Mouse (Mus musculus) mouse embryonic stem cell (cell line): ENCODE measurements around the gene Slfn3.
"Not testable (repeated sequence)": the region's sequence is repeated elsewhere in the genome, so short reads cannot be mapped to it uniquely, and the experiment has no call there.

Source experiments
- in situ Hi-C, 2 experiments: fragments of 300-500 bp; cut with MboI; formaldehyde crosslinking; loops; 1 replicate in 1 of 2; 3 replicates in 1 of 2; pipeline ENCODE4 v1.14.3; 2019 to 2020; ENCODE audit warnings: low sequenced_read_pairs in 2 of 2, low pct_unique_long_range_greater_than_20kb in 1 of 2, mixed read lengths in 1 of 2; ENCODE audit not compliant: unreplicated experiment in 1 of 2

Slfn3 gene

DNA sequence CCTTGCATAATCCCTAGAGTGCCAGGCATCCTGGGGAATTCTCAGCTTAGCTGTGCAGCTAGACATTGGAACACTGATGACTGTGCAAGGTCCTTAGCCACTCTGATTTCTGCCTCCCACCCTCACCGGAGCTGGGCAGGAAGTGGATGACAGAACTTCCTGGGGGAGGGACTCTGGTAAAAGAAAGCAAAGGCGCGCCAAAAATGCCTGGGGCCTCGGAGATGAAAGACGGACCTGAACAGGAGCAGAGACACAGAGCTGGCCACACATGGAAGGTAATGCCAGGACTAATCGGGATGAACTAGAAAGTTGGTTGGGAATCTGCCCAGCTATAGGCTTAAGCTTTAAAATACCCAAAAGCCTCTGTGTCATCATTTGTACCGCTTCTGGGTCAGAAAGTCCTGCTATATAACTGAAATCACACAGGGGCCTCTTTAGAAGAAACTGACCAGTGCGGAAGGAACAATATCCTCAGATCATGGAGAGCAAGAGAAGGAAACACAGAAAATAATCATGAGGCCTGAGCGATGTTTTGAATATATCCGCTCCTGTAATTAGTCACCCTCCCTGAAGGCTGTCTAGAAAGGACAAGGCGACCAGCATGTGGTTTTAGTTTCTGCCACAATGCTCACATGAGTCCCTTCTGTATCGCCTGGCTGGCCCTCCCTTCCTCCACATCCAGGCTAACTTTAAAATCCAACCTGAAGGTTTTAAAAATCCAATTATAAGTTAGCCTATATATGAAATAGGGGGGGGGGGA, at the start of gene Slfn3:
Gene Slfn3, plus strand, starts transcription at position 197 of the 760 bp plus-strand sequence.
- in situ Hi-C loops: loop anchor here (25.0 kb wide), 2 partner anchors 154 to 279 kb away; partner anchors contain the start of genes Nle1 (in 1 of the 2) and Unc45b (in 1 of the 2)

DNA sequence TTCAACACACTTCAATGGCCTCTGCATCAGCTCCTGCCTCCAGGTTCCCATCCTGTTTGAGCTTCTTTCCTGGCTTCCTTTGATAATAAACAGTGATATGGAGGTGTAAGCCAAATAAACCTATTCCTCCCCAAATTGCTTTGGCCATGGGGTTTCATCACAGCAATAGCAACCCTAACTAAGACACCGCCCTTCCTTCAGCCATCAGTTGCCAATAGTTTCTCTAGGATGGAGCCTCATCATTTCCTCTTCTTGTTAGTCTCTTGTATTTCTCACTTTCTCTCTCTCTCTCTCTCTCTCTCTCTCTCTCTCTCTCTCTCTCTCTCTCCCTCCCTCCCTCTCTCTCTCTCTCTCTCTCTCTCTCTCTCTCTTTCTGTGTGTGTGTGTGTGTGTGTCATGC, 42.2 kb upstream of the Slfn3 start:
- in situ Hi-C loops: not testable (repeated sequence)

DNA sequence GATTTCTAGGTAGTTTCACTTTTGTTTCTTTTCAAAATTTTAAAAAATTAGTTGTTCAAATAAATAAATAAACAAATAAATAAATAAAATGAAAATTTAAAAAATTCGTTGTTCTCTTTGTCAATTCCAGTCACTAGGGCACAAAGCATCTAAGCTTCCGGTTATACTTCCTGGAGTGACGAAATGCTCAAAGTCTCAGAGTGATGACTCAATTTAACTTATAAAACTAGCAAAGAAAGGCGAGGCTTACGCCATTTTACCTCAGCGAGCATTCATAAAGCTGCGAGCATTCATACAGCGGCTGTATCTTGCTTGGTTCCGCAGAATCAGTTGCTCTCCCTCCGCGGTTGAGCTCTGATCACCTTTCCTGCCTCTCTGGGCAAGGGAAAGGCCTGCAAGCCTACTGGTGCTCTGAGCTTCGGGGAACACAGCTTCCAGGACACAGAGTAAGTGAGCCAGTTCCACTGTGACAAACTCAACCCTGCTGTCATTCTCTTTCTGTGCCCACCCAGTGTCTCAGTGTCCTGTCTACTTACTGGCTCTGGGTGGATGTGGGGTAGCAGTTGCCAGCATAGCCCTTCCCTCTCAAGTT, 16.1 kb upstream of the Slfn3 start, which contains the start of gene Slfn4:
Gene Slfn4, plus strand, starts transcription at position 239 of the 592 bp plus-strand sequence.
- in situ Hi-C loops: loop anchor here (25.0 kb wide), 2 partner anchors 138 to 263 kb away; partner anchors contain the start of genes Nle1 (in 1 of the 2) and Unc45b (in 1 of the 2)

DNA sequence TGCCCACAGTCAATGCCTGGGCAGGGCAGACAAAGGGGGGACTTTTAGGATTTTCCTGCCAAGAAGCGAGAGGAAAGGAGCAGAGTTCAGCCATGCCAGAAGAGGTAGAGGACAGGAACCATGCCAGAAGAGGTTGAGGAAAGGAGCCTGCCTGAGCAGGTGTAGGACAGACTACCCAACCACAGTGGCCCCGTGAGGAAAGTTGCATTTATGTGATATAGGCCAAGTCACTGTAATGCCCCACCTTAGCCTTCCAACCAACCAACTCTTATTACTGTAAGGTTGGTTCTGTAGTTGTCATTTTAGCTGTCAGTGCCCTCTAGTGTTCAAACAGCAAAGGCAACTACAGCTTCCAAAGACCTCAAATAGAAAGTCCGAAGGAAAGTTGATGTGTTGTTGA, 871 bp downstream of the Slfn3 start:
- in situ Hi-C loops: loop anchor here (25.0 kb wide), 2 partner anchors 155 to 280 kb away; partner anchors contain the start of genes Nle1 (in 1 of the 2) and Unc45b (in 1 of the 2)

DNA sequence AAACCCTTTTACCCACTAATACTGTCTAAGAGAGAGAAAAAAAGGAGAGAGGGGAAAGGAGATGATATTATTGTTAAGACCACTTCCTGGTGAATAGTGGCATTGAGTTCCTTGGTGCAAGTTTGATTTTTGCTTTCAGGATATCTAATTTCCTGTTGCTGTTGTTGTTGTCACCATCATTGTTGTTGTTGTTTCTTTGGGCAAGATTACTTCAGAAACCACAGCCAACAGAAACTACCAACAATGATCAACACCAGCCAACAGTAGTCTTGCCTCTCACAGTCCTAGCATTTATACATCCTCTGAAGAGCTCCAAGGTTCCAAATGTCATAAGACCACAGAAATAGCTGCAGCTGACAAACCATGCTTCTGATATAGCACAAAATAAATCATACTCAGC, 13.9 kb downstream of the Slfn3 start:
- in situ Hi-C loops: loop anchor here (25.0 kb wide), 1 partner anchor 93 kb away; the partner anchor contains the start of gene Slfn1 (in 2 of the 2)

DNA sequence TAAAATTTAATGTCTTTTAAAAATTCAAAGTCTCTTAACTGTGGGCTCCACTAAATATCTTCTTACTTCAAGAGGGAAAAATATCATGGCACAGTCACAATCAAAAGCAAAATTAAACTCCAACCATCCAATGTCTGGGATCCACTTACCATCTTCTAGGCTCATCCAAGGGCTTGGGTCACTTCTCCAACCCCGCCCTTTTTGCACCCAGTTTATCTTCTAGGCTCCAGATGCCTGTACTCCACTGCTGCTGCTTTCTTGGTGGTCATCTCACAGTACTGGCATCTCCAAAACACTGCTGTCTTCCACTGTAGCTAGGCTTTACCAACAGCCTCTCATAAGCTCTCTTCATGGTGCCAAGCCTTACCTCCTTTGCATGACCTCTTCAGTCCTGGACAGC, 25.0 kb downstream of the Slfn3 start:
- in situ Hi-C loops: loop anchor here (25.0 kb wide), 1 partner anchor 104 kb away; the partner anchor contains the start of gene Slfn1 (in 2 of the 2)

DNA sequence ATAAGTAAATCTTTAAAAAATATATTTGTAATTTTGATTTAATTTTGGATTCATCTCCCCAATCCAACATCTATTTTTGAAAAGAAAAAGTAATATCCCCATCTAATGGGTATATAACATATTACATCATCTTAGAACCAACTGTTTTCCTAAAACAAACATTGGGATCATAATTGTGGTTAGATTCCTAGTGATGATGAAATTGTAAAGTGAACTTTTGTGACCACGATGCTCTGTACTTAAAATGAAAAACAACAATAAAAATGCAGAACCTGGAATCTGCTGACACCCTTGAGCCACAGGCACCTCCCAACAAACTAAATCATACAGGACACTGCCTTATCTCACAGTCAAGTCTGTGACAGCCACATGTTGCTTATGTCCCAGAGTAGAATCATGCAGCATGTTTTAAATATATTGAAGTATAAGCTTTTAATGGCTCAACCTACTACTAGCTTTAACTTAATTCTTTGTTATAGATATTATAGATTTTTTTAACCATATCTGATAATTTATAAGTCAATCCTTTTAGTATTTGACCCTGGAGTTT, 30.3 kb downstream of the Slfn3 start:
- in situ Hi-C loops: loop anchor here (25.0 kb wide), 1 partner anchor 109 kb away; the partner anchor contains the start of gene Slfn1 (in 2 of the 2)

DNA sequence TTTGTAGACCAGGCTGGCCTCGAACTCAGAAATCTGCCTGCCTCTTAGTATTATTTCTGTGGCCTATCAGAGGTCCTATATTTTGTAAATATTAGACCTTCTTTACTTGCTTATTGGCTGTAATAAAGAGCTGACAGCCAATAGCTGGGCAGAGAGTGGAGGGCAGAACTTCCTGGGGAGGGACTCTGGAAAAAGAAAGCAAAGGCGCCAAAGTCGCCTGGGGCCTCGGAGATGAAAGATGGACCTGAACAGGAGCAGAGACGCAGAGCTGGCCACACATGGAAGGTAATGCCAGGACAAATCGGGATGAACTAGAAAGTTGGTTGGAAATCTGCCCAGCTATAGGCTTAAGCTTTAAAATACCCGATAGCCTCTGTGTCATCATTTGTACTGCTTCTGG, 32.2 kb downstream of the Slfn3 start:
- in situ Hi-C loops: loop anchor here (25.0 kb wide), 1 partner anchor 111 kb away; the partner anchor contains the start of gene Slfn1 (in 2 of the 2)

DNA sequence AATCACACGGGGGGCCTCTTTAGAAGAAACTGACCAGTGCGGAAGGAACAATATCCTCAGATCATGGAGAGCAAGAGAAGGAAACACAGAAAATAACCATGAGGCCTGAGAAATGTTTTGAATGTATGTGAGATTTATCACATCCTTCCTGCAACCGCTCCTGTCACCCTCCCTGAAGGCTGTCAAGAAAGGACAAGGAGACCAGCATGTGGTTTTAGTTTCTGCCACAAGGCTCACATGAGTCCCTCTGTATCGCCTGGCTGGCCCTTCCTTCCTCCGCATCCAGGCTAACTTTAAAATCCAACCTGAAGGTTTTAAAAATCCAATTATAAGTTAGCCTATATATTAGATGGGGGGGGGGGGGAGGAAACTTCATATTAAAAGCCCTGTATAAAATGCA, 32.7 kb downstream of the Slfn3 start:
- in situ Hi-C loops: loop anchor here (25.0 kb wide), 1 partner anchor 111 kb away; the partner anchor contains the start of gene Slfn1 (in 2 of the 2)

DNA sequence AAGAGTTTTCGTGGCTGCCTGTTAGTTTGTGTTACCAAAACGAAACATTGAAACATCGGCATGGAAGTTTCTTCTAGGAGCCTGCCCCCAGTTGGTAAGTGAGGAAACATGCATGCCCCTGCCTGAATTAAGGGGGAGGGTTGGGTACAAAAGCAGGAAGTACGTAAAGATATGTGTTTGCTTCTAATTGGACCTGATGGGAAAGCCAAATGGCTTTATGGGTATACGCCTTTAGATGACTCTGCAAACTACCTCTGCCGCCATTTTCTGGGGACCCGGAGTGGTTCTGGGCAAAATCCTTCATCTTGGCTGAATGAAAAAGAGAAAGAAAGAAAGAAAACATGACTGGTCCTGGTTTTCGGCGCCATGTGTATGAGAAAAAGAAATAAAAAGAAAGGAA, 33.1 kb downstream of the Slfn3 start:
- in situ Hi-C loops: loop anchor here (25.0 kb wide), 1 partner anchor 112 kb away; the partner anchor contains the start of gene Slfn1 (in 2 of the 2)

DNA sequence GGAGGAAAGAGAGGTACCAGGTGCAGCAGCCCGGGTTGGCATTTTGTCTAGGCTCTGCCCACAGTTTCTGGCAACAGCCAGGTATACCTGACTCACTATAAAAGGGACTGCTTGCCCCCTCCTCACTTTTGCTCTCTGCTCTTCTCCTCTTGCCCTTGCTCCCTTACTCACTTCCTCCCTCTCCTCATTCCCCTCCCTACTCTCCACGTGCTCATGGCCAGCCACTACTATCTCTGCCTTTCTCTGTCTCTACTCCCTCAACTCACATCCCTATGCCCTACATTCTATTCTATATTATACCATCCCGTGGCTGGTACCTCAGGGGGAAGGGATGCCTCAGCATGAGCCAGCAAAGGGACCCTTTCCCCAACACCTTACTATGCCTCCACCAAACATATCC, 33.6 kb downstream of the Slfn3 start:
- in situ Hi-C loops: loop anchor here (25.0 kb wide), 1 partner anchor 112 kb away; the partner anchor contains the start of gene Slfn1 (in 2 of the 2)

DNA sequence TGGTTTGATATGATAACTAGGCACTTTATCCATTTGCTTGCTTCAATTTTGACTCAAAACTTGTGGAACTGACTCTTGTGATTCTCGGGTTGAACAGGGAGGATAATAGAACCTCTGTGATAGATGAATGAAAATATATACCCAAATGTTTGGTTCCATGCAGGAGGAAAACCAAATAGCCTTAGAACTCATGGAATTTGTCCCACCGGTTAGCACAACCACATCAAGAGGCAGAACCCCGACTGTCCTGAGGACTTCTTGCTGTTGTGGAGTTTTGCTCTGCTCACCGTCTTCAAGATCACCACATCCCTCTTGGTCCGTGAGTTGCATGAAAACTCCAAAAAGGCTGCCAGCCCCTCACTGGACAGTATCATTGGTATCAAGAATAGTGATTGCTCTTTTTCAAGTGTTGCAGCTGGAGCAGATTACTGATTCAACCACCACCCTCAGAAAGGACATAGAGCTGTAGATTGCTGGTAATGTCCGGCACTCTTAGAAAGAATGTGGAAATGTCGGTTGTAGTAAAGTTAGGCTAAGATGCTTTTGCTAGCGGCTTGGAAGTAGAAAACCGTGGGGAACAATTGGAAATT, 34.3 kb downstream of the Slfn3 start:
- in situ Hi-C loops: no loop called here

DNA sequence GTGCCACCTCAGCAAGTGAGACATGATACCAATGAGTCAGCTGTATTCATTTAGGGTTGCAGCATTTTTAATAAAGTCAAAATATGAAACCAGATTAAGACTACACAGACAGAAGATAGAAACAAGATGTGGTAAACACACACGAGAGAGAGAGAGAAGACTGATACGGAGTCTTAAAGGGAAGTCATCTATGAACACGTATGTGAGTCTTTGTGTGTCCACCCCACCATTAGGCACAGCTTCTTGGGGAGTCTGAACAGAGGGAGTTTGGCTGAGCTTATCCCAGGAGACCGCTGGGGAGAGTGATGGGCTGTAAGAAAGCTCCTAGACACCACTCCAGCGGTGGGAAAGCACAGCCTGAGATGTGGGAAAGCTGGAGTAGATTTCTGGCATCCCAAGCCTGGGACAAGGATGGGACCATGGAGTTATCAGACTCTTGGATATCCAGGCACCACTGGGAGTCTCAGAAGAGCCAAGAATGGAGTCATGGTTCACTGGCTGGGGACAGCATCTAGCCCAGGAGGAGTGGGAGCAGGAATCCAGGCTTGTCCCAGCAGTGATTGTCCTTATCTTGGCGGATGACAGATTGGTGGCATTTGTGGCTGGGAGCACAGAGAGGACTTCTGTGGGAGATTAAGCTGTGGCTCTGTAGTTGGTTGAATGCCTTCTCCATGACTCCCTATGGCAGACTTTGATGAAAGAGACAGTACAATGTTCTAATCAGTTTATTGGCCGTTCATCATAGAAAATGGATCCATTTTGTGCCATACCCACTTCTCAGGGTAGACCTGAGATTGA, 37.0 kb downstream of the Slfn3 start:
- in situ Hi-C loops: no loop called here

DNA sequence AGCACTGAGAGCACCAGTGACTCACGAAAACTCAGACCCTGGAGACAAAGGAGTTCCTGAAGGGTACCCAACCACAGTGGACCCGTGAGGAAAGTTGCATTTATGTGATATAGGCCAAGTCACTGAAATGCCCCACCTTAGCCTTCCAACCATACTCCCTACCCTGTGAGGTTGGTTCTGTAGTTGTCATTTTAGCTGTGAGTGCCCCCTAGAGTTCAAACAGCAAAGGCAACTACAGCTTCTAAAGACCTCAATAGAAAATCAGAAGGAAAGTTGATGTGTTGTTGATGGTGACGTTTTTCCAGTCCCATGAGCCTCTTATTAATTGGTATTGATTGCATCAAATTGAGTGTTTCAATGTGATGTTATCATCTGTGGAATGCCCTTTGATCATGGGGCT, 39.8 kb downstream of the Slfn3 start:
- in situ Hi-C loops: no loop called here

DNA sequence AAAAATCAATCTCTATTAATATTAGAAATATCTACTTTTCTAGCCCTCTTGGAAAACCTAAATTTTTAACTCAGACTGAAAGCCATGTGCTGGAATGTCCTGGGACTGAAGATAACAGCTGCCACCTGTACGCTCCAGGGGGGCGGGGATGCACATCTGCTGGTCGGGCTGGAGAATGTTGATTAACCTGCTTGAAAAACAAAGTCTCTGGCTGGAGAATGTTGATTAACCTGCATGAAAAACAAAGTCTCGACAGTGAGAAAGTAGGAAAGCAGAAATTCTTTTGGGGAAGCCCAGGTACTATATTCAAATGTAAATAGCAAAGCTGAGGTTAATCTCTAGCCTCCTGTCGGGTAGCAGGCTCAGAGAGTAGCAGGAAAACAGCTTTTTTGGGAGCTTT, 42.5 kb downstream of the Slfn3 start:
- in situ Hi-C loops: not testable (repeated sequence)

DNA sequence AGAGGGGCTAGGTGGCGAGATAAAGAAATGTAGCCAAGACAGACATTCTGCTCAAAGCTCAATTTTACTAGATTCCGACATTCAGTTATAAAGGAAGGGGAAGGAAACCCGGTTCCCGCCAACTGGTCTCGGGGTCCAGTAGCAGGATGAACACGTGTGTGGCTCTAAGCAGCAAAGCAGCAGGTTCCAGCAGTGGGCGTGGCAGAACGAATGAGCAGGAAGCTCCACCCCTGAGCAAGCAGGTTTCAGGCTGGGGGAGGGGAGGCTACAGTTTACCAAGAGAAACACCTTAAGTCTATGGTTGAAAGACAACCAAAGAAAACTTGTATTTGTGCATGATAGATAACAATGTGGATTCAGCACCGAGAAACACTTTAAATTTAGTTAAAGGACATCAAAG, 46.3 kb downstream of the Slfn3 start:
- in situ Hi-C loops: not testable (repeated sequence)

DNA sequence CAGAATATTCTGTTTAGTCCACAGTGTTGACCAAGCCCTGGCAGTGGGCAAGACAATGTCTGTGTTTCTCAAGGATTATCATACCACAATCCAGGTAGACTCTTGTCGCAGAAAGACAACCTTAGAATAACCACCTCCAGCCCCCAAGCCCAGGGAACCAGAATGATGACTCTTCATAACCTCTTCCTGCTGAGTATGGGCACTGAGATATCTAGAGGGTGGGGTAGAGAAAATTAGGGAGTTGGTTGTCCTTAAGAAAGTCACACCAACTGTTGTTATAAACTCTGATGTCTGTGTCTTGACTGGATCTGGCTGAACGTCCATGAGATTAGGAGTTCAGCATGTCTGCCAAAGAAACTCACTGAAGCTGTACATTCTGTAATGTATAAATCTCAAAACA, 47.3 kb downstream of the Slfn3 start:
- in situ Hi-C loops: no loop called here

DNA sequence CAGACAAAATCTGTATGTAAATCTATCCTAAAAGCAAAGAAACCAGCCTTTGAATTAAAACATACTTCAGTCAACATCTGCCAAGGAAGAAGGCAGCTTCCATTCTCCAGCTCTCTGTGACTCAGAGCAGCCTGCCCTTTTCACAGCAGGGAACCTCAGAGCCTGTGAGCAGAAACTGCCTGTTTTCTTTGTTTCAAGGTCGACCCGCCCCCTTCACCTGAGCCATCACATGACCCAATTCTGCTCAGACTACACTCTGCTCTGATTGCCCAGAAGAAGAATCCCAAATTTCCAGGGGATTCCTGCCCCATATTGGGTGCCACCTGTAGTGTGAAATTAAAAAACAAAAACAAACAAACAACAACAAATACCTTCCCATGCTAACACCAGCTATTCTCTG, 48.7 kb downstream of the Slfn3 start:
- in situ Hi-C loops: no loop called here
